Mouse (Mus musculus) liver, postnatal 0 days (tissue): ENCODE results near the gene Spsb3.

Experiments
- CTCF ChIP-seq: sonication (generic); IDR thresholded peaks from 2 replicates; pipeline ENCODE4 v1.5.1; 2016; ENCODE audit warnings: antibody characterized with exemption, low read depth
- EP300 ChIP-seq: IDR thresholded peaks from 2 replicates; pipeline ENCODE4 v1.6.1; 2016; ENCODE audit warnings: antibody characterized with exemption, low read depth, mild to moderate bottlenecking

DNA sequence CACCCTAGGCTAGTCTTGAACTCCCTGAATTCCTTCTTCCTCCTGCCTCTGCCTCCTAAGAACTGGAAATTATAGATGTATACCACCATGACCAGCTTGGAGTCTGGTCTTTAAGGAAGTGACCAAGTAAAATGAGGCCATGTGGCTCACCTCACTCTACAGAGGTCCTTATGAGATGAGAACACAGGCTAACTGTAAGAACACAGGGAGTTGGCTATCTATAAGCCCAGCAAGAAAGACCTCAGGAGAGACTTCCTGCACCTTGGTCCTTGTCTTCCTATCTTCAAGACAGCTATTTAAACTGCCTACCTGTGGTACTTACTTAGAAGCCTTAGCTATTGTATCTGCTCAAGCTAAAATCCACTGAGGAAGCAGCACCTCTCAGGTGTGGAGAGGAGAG is 27.5 kb downstream of the Spsb3 start:
- no peak for TF ChIP-seq CTCF
- no peak for TF ChIP-seq EP300
